Mouse (Mus musculus): ENCODE measurements at regions not wholly inside any gene's neighbourhood (a gene's known extent, or its start where the extent isn't known, plus 50 kb on each side); places are given as distances from the start of the nearest gene placed in this dataset.
"Not testable (repeated sequence)": the region's sequence is repeated elsewhere in the genome, so short reads cannot be mapped to it uniquely, and the experiment has no call there.

DNA sequence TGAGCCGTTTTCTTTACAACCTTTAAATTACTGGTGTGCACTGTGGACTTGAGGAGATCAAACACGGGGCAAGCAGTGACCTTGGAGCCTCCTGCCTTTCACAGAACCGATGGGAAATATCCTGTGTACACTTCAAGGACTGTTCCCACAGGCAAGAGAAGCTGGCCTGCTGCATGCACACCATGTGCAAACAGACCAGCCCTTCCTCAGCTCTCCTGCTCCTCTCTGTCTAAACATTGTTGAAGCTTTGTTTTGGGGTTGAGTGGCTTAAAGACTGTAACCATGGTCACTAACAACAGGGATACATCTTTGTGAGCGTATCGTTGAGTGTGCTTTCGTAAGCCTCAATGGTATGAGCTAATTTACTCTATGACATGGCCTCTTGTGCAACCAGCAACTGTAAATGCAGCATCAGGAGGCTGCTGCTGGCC is 50.2 kb upstream of the Agps start:
- Histone ChIP-seq H3K27me3 (ENCODE audit: insufficient read depth, poor library complexity, severe bottlenecking) (no peaks in the 10 kb centered on the region), H3K4me1 (peaks cover 17% of the 10 kb centered on the region), H3K36me3 (no peaks in the 10 kb centered on the region), H3K27ac (no peak overlapping the region), H3K4me3 (no peak overlapping the region), H3K9me3 (no peaks in the 10 kb centered on the region)
- WGBS = 67% methylated on average over 6 of the region's 6 CpGs
- DNase-seq (ENCODE audit: low spot score) = no peak

DNA sequence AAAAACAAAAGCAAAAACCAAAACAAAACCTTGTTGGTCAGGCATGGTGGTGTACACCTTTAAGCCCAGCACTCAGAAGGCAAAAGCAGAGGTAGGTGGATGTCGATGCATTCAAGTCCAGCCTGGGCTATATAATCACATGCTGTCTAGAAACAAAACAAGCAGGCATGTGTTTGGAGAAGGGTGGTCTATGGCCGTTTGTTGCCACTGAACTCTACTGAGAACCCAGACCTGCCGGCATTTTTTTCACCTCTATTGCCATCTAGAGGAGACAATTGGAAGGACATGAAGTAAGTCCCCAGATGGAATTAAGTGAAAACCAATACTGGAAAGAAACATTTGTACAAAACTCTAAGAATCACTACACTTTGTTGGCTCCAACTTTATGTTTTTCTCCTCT is 50.9 kb upstream of the Agps start:
- no peaks in the 10 kb centered on the region for H3K36me3 ChIP-seq
- no peaks in the 10 kb centered on the region for H3K9me3 ChIP-seq
- H3K27ac ChIP-seq = no peak overlapping the region
- H3K27me3 ChIP-seq (ENCODE audit: insufficient read depth, poor library complexity, severe bottlenecking) = no peaks in the 10 kb centered on the region
- 2% methylated on average over 3 of the region's 3 CpGs for WGBS
- no peak overlapping the region for H3K4me3 ChIP-seq
- DNase-seq (ENCODE audit: low spot score) = no peak
- H3K4me1 ChIP-seq = peaks cover 23% of the 10 kb centered on the region

DNA sequence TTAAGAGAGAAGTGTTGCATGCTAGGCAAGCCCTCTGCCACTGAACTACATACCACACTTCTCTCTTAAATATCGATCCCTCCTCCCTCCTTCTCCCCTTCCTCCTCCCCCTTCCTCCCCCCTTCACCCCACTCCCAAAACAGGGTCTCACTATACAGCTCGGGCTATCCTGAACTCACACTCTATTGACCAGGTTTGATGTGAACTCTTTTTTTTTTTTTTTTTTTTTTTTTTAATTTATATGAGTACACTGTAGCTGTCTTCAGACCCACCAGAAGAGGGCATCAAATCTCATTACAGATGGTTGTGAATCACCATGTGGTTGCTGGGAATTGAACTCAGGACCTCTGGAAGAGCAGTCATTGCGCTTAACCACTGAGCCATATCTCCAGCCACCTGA is 53.3 kb upstream of the Agps start:
- not testable (repeated sequence) for H3K36me3 ChIP-seq; H3K27me3 ChIP-seq (ENCODE audit: insufficient read depth, poor library complexity, severe bottlenecking); H3K9me3 ChIP-seq; DNase-seq (ENCODE audit: low spot score); H3K27ac ChIP-seq; H3K4me3 ChIP-seq
- WGBS = 88% methylated on average over 3 of the region's 3 CpGs
- peaks cover 32% of the 10 kb centered on the region for H3K4me1 ChIP-seq

DNA sequence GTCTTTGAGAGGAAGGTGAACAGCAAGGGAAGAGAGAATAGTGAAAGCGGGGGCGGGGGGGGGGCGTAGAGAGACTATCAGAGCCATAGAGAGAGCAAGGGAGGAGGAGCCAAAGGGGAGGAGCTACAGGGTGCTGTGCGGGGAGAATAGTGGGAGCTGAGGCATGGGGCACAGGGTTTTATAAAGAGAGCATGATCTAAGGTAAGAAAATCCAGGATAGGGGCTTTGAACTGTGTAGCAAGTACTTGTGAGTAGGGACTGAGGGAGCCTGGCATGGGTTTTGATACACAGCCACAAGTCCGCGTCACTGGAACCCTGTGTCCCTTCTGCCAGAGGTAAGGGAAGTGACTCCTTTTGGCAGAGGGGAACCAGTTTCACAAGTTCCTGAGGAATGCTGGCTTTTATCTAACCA is 54.9 kb upstream of the Agps start:
- no peaks in the 10 kb centered on the region for H3K9me3 ChIP-seq
- peaks cover 48% of the 10 kb centered on the region for H3K4me1 ChIP-seq
- H3K27me3 ChIP-seq (ENCODE audit: insufficient read depth, poor library complexity, severe bottlenecking) = no peaks in the 10 kb centered on the region
- no peaks in the 10 kb centered on the region for H3K36me3 ChIP-seq
- peak overlapping the region; percentile 70 for H3K27ac ChIP-seq
- 3% methylated on average over 5 of the region's 6 CpGs for WGBS
- no peak for DNase-seq (ENCODE audit: low spot score)
- H3K4me3 ChIP-seq = peak overlapping the region; percentile 49

DNA sequence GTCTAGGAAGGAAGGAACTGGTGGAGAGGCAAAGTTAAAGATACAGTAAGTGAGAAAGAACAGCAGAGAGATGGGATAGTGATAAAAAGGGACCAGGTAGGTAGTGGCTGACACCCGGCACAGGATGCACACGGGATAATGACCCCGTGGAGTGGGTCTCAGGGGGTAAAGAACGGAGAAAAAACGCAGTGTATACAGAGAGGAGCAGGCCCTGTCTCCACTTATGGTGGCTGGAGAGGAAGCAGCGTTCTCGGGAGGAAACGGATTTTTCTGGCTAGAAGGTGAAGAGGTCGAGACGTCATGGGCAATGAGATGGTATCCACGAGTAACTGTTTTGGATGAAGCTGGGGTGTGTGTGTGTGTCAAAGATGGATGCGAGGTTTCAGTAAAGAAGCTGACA is 55.4 kb upstream of the Agps start:
- H3K9me3 ChIP-seq = no peaks in the 10 kb centered on the region
- no peak for DNase-seq (ENCODE audit: low spot score)
- peak overlapping the region; percentile 70 for H3K27ac ChIP-seq
- H3K4me1 ChIP-seq = peaks cover 52% of the 10 kb centered on the region
- no peaks in the 10 kb centered on the region for H3K27me3 ChIP-seq (ENCODE audit: insufficient read depth, poor library complexity, severe bottlenecking)
- peak overlapping the region; percentile 49 for H3K4me3 ChIP-seq
- 15% methylated on average over 12 of the region's 12 CpGs for WGBS
- H3K36me3 ChIP-seq = no peaks in the 10 kb centered on the region

DNA sequence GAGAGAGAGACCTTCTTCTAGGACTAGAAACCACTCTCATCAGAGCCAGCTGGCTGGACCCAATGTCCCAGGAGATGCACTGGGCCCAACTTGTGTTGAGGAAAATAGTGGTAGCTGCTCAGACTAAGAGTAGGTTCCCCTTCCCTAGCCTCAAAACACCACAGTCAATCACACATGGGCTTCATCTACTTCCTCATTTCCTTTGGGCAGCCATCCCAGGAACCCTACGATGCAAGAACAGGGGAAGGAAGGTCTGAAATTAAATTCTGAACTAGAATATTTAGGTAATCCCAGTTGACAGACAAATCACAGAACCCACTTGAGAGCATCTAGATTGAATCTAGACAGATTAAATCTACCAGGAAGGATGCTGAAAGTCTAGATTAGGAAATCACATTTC is 56.8 kb upstream of the Agps start:
- H3K9me3 ChIP-seq = no peaks in the 10 kb centered on the region
- no peaks in the 10 kb centered on the region for H3K36me3 ChIP-seq
- no peak for DNase-seq (ENCODE audit: low spot score)
- no peaks in the 10 kb centered on the region for H3K27me3 ChIP-seq (ENCODE audit: insufficient read depth, poor library complexity, severe bottlenecking)
- no peak overlapping the region for H3K4me3 ChIP-seq
- no peak overlapping the region for H3K27ac ChIP-seq
- WGBS = 70% methylated on average over 1 of the region's 1 CpGs
- H3K4me1 ChIP-seq = peaks cover 53% of the 10 kb centered on the region

DNA sequence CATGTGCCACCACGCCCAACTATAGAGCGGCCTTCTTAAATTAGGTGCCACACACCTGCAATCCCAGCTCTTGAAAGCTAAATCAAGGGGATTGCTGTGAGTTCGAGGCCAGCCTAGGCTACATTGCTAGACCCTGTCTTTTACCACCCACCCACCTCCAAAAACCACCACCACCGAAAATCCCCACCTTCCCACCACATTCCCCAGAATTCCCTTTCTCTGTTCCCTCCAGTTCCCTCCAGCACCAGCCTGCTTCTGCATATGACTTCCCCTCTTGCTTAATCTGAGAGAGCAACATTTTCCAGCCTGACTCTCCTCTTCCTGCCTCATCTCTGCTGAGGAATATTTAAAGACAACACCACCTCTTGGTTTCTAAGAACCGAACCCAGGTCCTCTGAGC is 58.5 kb upstream of the Agps start:
- Histone ChIP-seq H3K36me3 (no peaks in the 10 kb centered on the region), H3K4me1 (peaks cover 59% of the 10 kb centered on the region), H3K27ac (peak overlapping the region; percentile 80; the same call in 1 of the 2 replicates), H3K4me3 (no peak overlapping the region), H3K9me3 (no peaks in the 10 kb centered on the region), H3K27me3 (ENCODE audit: insufficient read depth, poor library complexity, severe bottlenecking) (no peaks in the 10 kb centered on the region)
- 76% methylated on average over 5 of the region's 5 CpGs for WGBS
- DNase-seq (ENCODE audit: low spot score) = no peak

DNA sequence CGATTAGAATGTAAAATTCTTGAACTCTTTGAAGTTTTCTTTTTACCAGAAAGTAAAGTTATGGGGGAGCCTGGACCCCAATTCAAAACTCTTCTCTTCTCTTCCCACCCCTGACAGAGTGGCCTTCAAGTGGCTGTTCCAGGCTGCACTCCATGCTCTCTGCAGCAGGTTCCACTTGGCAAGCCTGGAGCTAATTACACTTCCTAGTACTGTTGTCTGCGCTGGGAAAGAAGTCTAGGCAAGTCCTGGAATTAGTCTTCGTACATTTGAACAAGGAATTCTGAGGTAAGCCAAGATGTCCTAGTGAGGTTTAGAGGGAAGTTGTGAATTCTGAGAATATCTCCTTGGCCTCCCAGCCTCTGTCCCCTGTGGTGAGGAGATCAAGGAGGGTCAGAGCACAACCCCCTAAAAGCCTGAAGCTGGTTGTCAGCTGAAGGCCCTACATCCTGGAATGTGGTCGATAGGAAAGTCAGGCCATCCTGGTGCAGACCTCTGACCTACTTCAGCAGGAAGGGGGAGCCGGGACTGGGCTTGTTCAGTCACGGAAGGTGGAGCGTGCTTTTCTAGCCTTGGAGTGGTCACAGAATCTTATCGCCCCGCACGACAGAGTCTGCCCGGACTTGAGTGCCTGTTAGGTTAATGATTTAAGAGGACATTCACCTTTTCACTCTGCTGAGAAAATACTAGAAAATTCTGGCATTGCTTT is 59.6 kb upstream of the Agps start:
- no peaks in the 10 kb centered on the region for H3K27me3 ChIP-seq (ENCODE audit: insufficient read depth, poor library complexity, severe bottlenecking)
- no peaks in the 10 kb centered on the region for H3K9me3 ChIP-seq
- peak overlapping the region; percentile 19; the same call in 1 of the 2 replicates for H3K4me3 ChIP-seq
- DNase-seq (ENCODE audit: low spot score) = peak; percentile 83
- H3K36me3 ChIP-seq = no peaks in the 10 kb centered on the region
- H3K27ac ChIP-seq = peak overlapping the region; percentile 80
- 14% methylated on average over 11 of the region's 11 CpGs for WGBS
- H3K4me1 ChIP-seq = peaks cover 56% of the 10 kb centered on the region

DNA sequence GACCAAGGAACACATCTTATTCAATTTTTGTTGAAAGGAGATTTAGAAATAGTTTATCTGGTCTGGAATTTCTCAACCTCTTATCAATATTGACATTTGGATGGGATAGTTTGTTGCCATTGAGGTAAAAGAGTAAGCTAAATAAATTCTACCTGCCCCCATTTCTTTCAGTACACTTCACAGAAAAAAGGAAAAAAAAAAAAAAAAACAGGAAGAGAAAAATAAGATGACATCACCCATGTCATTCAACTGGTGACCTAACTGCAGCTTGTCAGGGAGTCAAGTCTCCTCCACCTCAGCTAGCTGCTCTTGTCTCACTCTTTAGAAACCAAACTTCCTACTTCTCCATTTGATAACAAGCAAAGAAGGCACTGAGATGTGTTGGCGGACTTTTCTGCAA is 61.3 kb upstream of the Agps start:
- Histone ChIP-seq H3K27me3 (ENCODE audit: insufficient read depth, poor library complexity, severe bottlenecking) (no peaks in the 10 kb centered on the region), H3K4me1 (peaks cover 48% of the 10 kb centered on the region), H3K27ac (no peak overlapping the region), H3K4me3 (no peak overlapping the region), H3K9me3 (no peaks in the 10 kb centered on the region), H3K36me3 (no peaks in the 10 kb centered on the region)
- no peak for DNase-seq (ENCODE audit: low spot score)
- WGBS = 51% methylated on average over 1 of the region's 1 CpGs

DNA sequence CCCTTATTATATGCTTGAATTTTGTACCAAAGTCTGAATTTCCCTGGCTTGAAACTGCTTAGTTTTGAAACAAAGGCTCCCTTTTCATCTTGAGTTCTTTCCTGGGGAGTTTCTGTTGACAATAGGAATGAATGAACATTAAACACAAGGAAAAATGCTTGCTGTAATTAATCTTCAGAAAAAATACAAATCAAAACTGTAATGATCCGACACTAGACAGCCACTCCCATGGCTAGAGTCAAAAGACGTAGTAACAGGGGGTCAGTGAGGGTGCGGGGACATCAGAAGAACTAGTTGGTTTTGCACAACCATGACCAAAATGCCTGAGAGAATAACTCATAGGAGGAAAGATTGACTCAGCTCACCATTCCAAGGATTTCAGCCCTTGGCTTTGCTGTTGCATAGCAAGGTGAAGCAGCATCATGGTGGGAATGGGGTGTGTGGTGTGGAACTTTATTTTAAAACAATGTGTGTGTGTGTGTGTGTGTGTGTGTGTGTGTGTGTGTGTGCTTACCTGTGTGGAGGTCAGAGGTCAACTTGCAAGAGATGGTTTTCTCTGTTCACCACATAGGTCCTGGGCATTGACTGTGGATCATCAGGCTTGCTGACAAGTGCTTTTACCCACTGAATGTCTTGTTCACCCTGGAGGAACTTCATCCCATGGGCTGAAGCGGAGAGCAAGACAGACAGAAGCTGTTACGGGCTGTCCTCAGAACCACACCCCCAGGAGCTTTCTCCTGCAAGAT is 63.2 kb upstream of the Agps start:
- 81% methylated on average over 5 of the region's 5 CpGs for WGBS
- no peaks in the 10 kb centered on the region for H3K36me3 ChIP-seq
- peaks cover 40% of the 10 kb centered on the region for H3K4me1 ChIP-seq
- DNase-seq (ENCODE audit: low spot score) = no peak
- no peak overlapping the region for H3K4me3 ChIP-seq
- no peaks in the 10 kb centered on the region for H3K9me3 ChIP-seq
- H3K27ac ChIP-seq = peak overlapping the region; percentile 57; the same call in 1 of the 2 replicates
- no peaks in the 10 kb centered on the region for H3K27me3 ChIP-seq (ENCODE audit: insufficient read depth, poor library complexity, severe bottlenecking)

DNA sequence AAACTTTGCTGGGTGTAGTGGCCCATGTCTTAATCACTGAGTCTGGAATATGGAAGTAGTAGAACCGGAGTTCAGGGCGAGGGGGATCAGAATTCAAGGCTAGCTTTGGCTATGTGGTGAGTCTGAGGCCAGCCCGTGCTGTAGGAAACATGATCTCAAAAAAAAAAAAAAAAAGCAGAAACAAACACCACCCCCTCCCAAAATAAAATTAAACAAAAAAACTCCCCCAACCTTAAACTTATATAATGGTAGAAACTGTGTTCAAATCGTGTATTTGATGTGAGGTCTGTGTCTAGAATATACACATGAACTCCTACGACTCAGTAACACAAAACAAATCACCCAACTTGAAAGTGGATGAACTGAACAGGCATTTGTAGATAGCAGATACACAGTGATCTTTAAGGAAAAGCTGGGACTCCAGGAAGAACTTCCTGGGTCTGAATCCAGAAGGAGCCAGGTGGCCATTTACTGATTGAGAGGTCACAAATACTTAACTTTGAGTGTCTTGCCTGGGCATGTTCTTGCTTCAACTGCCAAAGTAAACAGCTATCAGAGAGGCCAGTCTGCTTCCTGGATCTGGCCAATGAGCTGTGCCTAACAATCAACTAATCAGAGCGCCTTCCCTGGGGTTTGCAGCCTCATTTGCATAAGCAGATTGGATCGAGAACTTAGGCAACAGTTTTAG is 63.6 kb upstream of the Nfe2l2 start:
- no peak overlapping the region for H3K4me3 ChIP-seq
- peak overlapping the region; percentile 57; the same call in 1 of the 2 replicates for H3K27ac ChIP-seq
- DNase-seq (ENCODE audit: low spot score) = no peak
- H3K4me1 ChIP-seq = peaks cover 39% of the 10 kb centered on the region
- 49% methylated on average over 7 of the region's 7 CpGs for WGBS
- no peaks in the 10 kb centered on the region for H3K36me3 ChIP-seq
- no peaks in the 10 kb centered on the region for H3K27me3 ChIP-seq (ENCODE audit: insufficient read depth, poor library complexity, severe bottlenecking)
- H3K9me3 ChIP-seq = no peaks in the 10 kb centered on the region

DNA sequence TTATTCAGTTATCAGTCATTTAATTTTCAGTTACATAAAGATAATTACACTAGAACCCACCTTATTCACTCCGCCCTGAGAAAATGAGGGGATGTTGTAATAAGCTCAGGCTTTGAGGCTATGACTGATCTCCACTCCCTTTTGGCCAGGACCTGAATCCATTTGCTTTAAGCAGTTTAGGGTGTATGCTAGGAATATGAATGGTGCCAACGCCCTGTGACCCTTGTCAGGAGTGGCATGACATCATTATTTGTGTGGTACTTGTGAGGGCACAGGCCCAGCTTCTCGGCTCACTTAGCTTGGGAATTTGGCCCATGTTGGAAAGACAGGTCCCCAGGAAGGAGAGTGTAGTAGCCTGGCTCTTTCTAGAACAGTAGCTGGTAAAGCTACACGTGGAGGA is 61.0 kb upstream of the Nfe2l2 start:
- Histone ChIP-seq H3K9me3 (no peaks in the 10 kb centered on the region), H3K36me3 (no peaks in the 10 kb centered on the region), H3K4me3 (no peak overlapping the region), H3K27me3 (ENCODE audit: insufficient read depth, poor library complexity, severe bottlenecking) (no peaks in the 10 kb centered on the region), H3K27ac (no peak overlapping the region), H3K4me1 (peaks cover 26% of the 10 kb centered on the region)
- DNase-seq (ENCODE audit: low spot score) = no peak
- WGBS = 83% methylated on average over 4 of the region's 4 CpGs

DNA sequence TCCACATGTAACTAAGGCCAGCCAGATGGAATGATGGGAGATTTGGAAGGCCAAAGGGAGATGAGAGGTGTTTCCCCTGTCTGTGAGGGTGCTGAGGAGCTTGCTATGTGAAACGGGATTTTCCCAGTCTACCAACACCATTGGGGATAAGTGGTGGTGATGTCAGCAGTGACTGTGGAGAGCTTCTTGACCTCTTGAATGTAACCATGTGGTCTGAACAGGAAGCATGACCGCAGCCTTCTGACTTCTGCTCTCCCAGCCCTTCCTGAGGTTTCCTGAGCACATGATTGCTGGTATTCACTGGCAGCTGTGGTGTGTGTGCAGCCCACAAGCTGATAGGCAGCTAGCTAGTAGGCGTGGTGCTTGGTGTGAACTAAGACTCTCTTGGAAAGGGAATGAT is 58.8 kb upstream of the Nfe2l2 start:
- no peaks in the 10 kb centered on the region for H3K27me3 ChIP-seq (ENCODE audit: insufficient read depth, poor library complexity, severe bottlenecking)
- peaks cover 19% of the 10 kb centered on the region for H3K4me1 ChIP-seq
- H3K27ac ChIP-seq = no peak overlapping the region
- 44% methylated on average over 3 of the region's 3 CpGs for WGBS
- DNase-seq (ENCODE audit: low spot score) = peak; percentile 78
- no peak overlapping the region for H3K4me3 ChIP-seq
- H3K9me3 ChIP-seq = no peaks in the 10 kb centered on the region
- H3K36me3 ChIP-seq = no peaks in the 10 kb centered on the region

Measured in heart, embryonic 10.5 days (tissue).